Mouse (Mus musculus): ENCODE measurements around the gene Smyd3. TPM values are rescaled to one million over a fixed set of nuclear protein-coding genes. Genes with fewer than 3 reads are reported as not detected.

Gene Smyd3
- polyA plus RNA-seq, 1 experiment: 10.6 TPM

- Histone ChIP-seq H3K27me3 (ENCODE audit: control insufficient read depth, insufficient read depth, insufficient read length) (no peaks in the 10 kb centered on the region), H3K36me3 (ENCODE audit: control insufficient read depth, insufficient read depth) (no peaks in the 10 kb centered on the region), H3ac (ENCODE audit: control insufficient read depth, insufficient read length, low read depth) (no peak overlapping the region), H3K79me3 (ENCODE audit: low read depth) (no peaks in the 10 kb centered on the region), H3K4me3 (ENCODE audit: insufficient read depth, poor library complexity, severe bottlenecking) (no peak overlapping the region), H3K79me2 (ENCODE audit: control insufficient read depth, insufficient read depth) (no peaks in the 10 kb centered on the region)
- no peak for TF ChIP-seq MYOD1 (IDR thresholded peaks at IDR 0.05; ENCODE audit: control insufficient read depth, insufficient read length, low read depth)
- no peak for TF ChIP-seq MAX (IDR thresholded peaks at IDR 0.05)
- TF ChIP-seq CTCF (IDR thresholded peaks at IDR 0.05; ENCODE audit: control insufficient read depth, insufficient read depth, insufficient read length): no peak
These were observed 18.6 kb downstream of the Smyd3 start for GRCm38 (mm10) chr1:179499257-179499656.

GRCm38 (mm10) chr1:179492908-179493307 is 24.9 kb downstream of the Smyd3 start:
- TF ChIP-seq USF1 (IDR thresholded peaks at IDR 0.05; ENCODE audit: low read depth) (no peak), CTCF (IDR thresholded peaks at IDR 0.05; ENCODE audit: control insufficient read depth, insufficient read depth, insufficient read length) (no peak), FOSL1 (IDR thresholded peaks at IDR 0.05; ENCODE audit: insufficient read depth, low read length, poor library complexity, severe bottlenecking) (no peak), CEBPB (IDR thresholded peaks at IDR 0.05; ENCODE audit: low read depth) (no peak), MYOD1 (IDR thresholded peaks at IDR 0.05; ENCODE audit: control insufficient read depth, insufficient read length, low read depth) (no peak), MAX (IDR thresholded peaks at IDR 0.05) (no peak), MYOG (IDR thresholded peaks at IDR 0.05; ENCODE audit: control insufficient read depth, extremely low read depth, insufficient read length) (no peak)
- H3K36me3 ChIP-seq (ENCODE audit: control insufficient read depth, insufficient read depth): no peaks in the 10 kb centered on the region
- H3K79me3 ChIP-seq (ENCODE audit: low read depth): no peaks in the 10 kb centered on the region

DNA sequence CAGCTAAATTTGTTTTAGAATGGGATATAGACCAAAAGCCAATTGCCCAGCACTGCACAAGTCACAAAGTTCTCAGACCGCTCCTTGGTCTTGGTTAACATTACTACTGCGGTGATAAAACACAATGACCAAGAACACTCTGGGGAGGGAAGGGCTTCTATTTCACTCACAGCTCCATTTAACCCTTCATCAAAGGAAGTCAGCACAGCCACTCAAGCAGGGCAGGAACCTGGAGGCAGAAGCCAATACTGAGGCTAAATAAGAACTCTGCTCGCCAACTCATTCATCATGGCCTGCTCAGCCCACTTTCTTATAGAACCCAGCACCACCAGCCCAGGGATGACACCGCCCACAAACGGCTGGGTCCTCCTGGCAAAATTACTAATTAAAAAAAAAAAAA is 29.3 kb downstream of the Smyd3 start:
- Histone ChIP-seq H3K79me2 (ENCODE audit: control insufficient read depth, insufficient read depth) (no peaks in the 10 kb centered on the region), H3K4me3 (ENCODE audit: insufficient read depth, poor library complexity, severe bottlenecking) (no peak overlapping the region)
- TF ChIP-seq MYOG (IDR thresholded peaks at IDR 0.05; ENCODE audit: control insufficient read depth, extremely low read depth, insufficient read length) (no peak), MAX (IDR thresholded peaks at IDR 0.05) (no peak), USF1 (IDR thresholded peaks at IDR 0.05; ENCODE audit: low read depth) (no peak), FOSL1 (IDR thresholded peaks at IDR 0.05; ENCODE audit: insufficient read depth, low read length, poor library complexity, severe bottlenecking) (no peak), MYOD1 (IDR thresholded peaks at IDR 0.05; ENCODE audit: control insufficient read depth, insufficient read length, low read depth) (no peak), CTCF (IDR thresholded peaks at IDR 0.05; ENCODE audit: control insufficient read depth, insufficient read depth, insufficient read length) (no peak), CEBPB (IDR thresholded peaks at IDR 0.05; ENCODE audit: low read depth) (no peak)

More at GRCm38 (mm10) chr1:179492908-179493307, 24.9 kb downstream of the Smyd3 start:
- no peak overlapping the region for H3K4me3 ChIP-seq (ENCODE audit: insufficient read depth, poor library complexity, severe bottlenecking)
- no peaks in the 10 kb centered on the region for H3K79me2 ChIP-seq (ENCODE audit: control insufficient read depth, insufficient read depth)
- H3ac ChIP-seq (ENCODE audit: control insufficient read depth, insufficient read length, low read depth): no peak overlapping the region
- no peaks in the 10 kb centered on the region for H3K27me3 ChIP-seq (ENCODE audit: control insufficient read depth, insufficient read depth, insufficient read length)

DNA sequence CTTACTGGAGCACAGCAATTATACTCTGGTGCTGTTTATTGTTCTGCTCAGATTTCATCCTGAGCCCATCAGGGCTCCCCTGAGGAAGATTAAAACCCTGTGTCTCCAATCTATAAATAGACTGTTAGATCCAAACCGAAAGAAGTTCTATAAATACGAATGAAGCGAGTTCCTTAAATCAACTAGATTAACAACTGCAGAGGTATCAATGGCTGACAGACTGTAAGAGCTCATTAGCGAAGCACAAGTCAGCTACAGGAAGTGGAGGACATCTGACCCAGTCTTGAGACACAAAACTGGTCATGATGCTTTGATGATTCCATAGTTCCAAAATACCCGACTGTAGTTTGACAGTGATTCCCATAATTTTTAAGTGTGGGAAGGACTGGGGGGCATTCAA is 29.9 kb downstream of the Smyd3 start:
- no peak overlapping the region for H3ac ChIP-seq (ENCODE audit: control insufficient read depth, insufficient read length, low read depth)
- H3K79me3 ChIP-seq (ENCODE audit: low read depth): no peaks in the 10 kb centered on the region
- no peaks in the 10 kb centered on the region for H3K27me3 ChIP-seq (ENCODE audit: control insufficient read depth, insufficient read depth, insufficient read length)
- H3K36me3 ChIP-seq (ENCODE audit: control insufficient read depth, insufficient read depth): no peaks in the 10 kb centered on the region
- H3K79me2 ChIP-seq (ENCODE audit: control insufficient read depth, insufficient read depth): no peaks in the 10 kb centered on the region
- no peak for TF ChIP-seq USF1 (IDR thresholded peaks at IDR 0.05; ENCODE audit: low read depth)
- TF ChIP-seq FOSL1 (IDR thresholded peaks at IDR 0.05; ENCODE audit: insufficient read depth, low read length, poor library complexity, severe bottlenecking): no peak
- TF ChIP-seq MYOG (IDR thresholded peaks at IDR 0.05; ENCODE audit: control insufficient read depth, extremely low read depth, insufficient read length): no peak
- no peak for TF ChIP-seq MAX (IDR thresholded peaks at IDR 0.05)
- no peak for TF ChIP-seq CEBPB (IDR thresholded peaks at IDR 0.05; ENCODE audit: low read depth)
- TF ChIP-seq CTCF (IDR thresholded peaks at IDR 0.05; ENCODE audit: control insufficient read depth, insufficient read depth, insufficient read length): no peak
- no peak for TF ChIP-seq MYOD1 (IDR thresholded peaks at IDR 0.05; ENCODE audit: control insufficient read depth, insufficient read length, low read depth)
- no peak overlapping the region for H3K4me3 ChIP-seq (ENCODE audit: insufficient read depth, poor library complexity, severe bottlenecking)

More for the DNA sequence above, 29.3 kb downstream of the Smyd3 start:
- Histone ChIP-seq H3K79me3 (ENCODE audit: low read depth) (no peaks in the 10 kb centered on the region), H3K36me3 (ENCODE audit: control insufficient read depth, insufficient read depth) (no peaks in the 10 kb centered on the region), H3K27me3 (ENCODE audit: control insufficient read depth, insufficient read depth, insufficient read length) (no peaks in the 10 kb centered on the region), H3ac (ENCODE audit: control insufficient read depth, insufficient read length, low read depth) (no peak overlapping the region)

GRCm38 (mm10) chr1:179487238-179487637 is 30.6 kb downstream of the Smyd3 start:
- TF ChIP-seq USF1 (IDR thresholded peaks at IDR 0.05; ENCODE audit: low read depth) (no peak), FOSL1 (IDR thresholded peaks at IDR 0.05; ENCODE audit: insufficient read depth, low read length, poor library complexity, severe bottlenecking) (no peak), CEBPB (IDR thresholded peaks at IDR 0.05; ENCODE audit: low read depth) (no peak), MYOD1 (IDR thresholded peaks at IDR 0.05; ENCODE audit: control insufficient read depth, insufficient read length, low read depth) (no peak), CTCF (IDR thresholded peaks at IDR 0.05; ENCODE audit: control insufficient read depth, insufficient read depth, insufficient read length) (no peak), MYOG (IDR thresholded peaks at IDR 0.05; ENCODE audit: control insufficient read depth, extremely low read depth, insufficient read length) (no peak), MAX (IDR thresholded peaks at IDR 0.05) (no peak)
- Histone ChIP-seq H3K36me3 (ENCODE audit: control insufficient read depth, insufficient read depth) (no peaks in the 10 kb centered on the region), H3K79me3 (ENCODE audit: low read depth) (no peaks in the 10 kb centered on the region)

More at GRCm38 (mm10) chr1:179487238-179487637, 30.6 kb downstream of the Smyd3 start:
- Histone ChIP-seq H3K27me3 (ENCODE audit: control insufficient read depth, insufficient read depth, insufficient read length) (no peaks in the 10 kb centered on the region), H3K79me2 (ENCODE audit: control insufficient read depth, insufficient read depth) (no peaks in the 10 kb centered on the region), H3K4me3 (ENCODE audit: insufficient read depth, poor library complexity, severe bottlenecking) (no peak overlapping the region), H3ac (ENCODE audit: control insufficient read depth, insufficient read length, low read depth) (no peak overlapping the region)

Data from C2C12 (cell line).